ENCODE assay signal across 12 mouse cellular contexts in the genomic region with DNA sequence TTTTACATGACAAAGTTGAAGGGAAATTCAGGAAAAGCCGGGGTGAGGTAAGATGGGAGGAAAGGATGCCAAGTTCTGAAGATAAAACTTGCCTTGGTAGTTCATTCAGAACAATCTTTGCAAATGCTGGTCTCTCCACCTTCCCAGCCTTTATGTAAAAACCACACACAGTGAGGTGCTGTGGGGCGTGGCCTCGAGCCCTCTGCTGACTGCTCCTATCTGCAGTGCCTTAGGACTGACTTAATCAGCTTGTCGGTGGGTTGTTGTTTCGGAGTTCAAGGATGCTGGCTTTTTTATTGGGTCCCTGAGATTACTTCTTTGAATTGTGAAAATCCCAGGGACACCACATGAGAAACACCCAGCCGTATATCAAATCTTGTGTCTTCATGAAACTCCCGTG.
"Had no signal": no experiment of that assay in that cellular context is flagged by ENCODE, and none has a peak within 500 bp of the region (broad histone marks: within the 10 kb centered on the region; RNA-seq: fewer than 3 reads in every experiment).

No protein-coding gene starts in this region.

- H3K4me3 ChIP-seq: intestine, embryonic 15.5 days; kidney, embryonic 15.5 days; limb, embryonic 15.5 days; neural tube, embryonic 15.5 days had no signal

- H3K36me3 ChIP-seq: intestine, embryonic 15.5 days; kidney, embryonic 15.5 days; limb, embryonic 15.5 days; neural tube, embryonic 15.5 days had no signal

- H3K27ac ChIP-seq: hindbrain, postnatal 0 days; intestine, embryonic 15.5 days; kidney, embryonic 15.5 days; limb, embryonic 15.5 days; liver, embryonic 14.5 days; neural tube, embryonic 15.5 days had no signal

- H3K27me3 ChIP-seq: intestine, embryonic 15.5 days; limb, embryonic 15.5 days had no signal

- ATAC-seq: hindbrain, postnatal 0 days; intestine, embryonic 15.5 days had no signal

- DNase-seq: kidney, adult 18-20 months; kidney, postnatal 14 days; layer of hippocampus, postnatal 36 days; lung, adult 18-20 months; right cerebral cortex, adult 18-20 months; right cerebral cortex, postnatal 25 days had no signal

- H3K4me1 ChIP-seq: intestine, embryonic 15.5 days had no signal
